Mouse (Mus musculus) kidney, embryonic 15.5 days (tissue): ENCODE data around the gene Cox5b. TPM values are rescaled to one million over a fixed set of nuclear protein-coding genes. Genes with fewer than 3 reads are reported as not detected.

Experiments used
- ATAC-seq: fragments of 200-750 bp; cut with Nextera tagmentation; replicated peaks from 2 replicates; pipeline ENCODE4 v1.8.0; 2017; ENCODE audit warnings: moderate TSS enrichment; ENCODE audit not compliant: low FRiP score
- H3K27ac ChIP-seq: fragments of 300-500 bp; sonication (generic); 2 replicates; pipeline ENCODE4 v1.5.1; 2015; ENCODE audit warnings: mild to moderate bottlenecking, inconsistent platforms
- H3K27me3 ChIP-seq: fragments of 300-500 bp; sonication (generic); 2 replicates; pipeline ENCODE4 v1.6.1; 2015; ENCODE audit warnings: inconsistent platforms
- H3K36me3 ChIP-seq: fragments of 300-500 bp; sonication (generic); 2 replicates; pipeline ENCODE4 v1.6.1; 2015; ENCODE audit warnings: inconsistent platforms
- H3K4me1 ChIP-seq: fragments of 300-500 bp; sonication (generic); 2 replicates; pipeline ENCODE4 v1.6.1; 2015; ENCODE audit warnings: inconsistent platforms
- H3K4me2 ChIP-seq: fragments of 300-500 bp; sonication (generic); 2 replicates; pipeline ENCODE4 v1.6.1; 2015; ENCODE audit warnings: moderate library complexity, mild to moderate bottlenecking, inconsistent platforms
- H3K4me3 ChIP-seq: fragments of 300-500 bp; sonication (generic); replicated peaks from 2 replicates; pipeline ENCODE4 v1.5.1; 2015; ENCODE audit warnings: mild to moderate bottlenecking, inconsistent platforms
- H3K9ac ChIP-seq: fragments of 300-500 bp; sonication (generic); 2 replicates; pipeline ENCODE4 v1.6.1; 2015; ENCODE audit warnings: mild to moderate bottlenecking, inconsistent platforms
- H3K9me3 ChIP-seq: fragments of 300-500 bp; sonication (generic); replicated peaks from 2 replicates; pipeline ENCODE4 v1.6.1; 2016; ENCODE audit warnings: inconsistent platforms
- WGBS: fragments of 180-500 bp; shearing (Covaris S2); methylation state at CpG from one replicate; pipeline ENCODE4 v1.1.7; 2015; ENCODE audit warnings: mixed read lengths; 5-methylcytosine and 5-hydroxymethylcytosine counted together
- microRNA-seq: library from miRNA; unstranded; fragments of <30 nt; microRNA quantifications from one replicate; pipeline ENCODE4, GENCODE M21; 2016
- polyA plus RNA-seq: library from polyadenylated mRNA; unstranded; fragments of >200 nt; fragmentation: Nextera tagmentation; extraction: Ambion mirVana; gene quantifications from 2 replicates; pipeline ENCODE4 v1.2.1, GENCODE M21; 2015

Cox5b gene
- polyA plus RNA-seq, 1 experiment from 2014 or later: 702 TPM

GRCm38 (mm10) chr1:36737300-36737699 is 46.1 kb downstream of the Cox5b start:
- Histone ChIP-seq H3K9ac (no peak overlapping the region), H3K4me3 (no peak overlapping the region), H3K4me2 (no peak overlapping the region), H3K27ac (no peak overlapping the region), H3K27me3 (peaks cover 8% of the 10 kb centered on the region; the same call in 1 of the 2 replicates), H3K9me3 (no peaks in the 10 kb centered on the region), H3K4me1 (no peaks in the 10 kb centered on the region), H3K36me3 (no peaks in the 10 kb centered on the region)
- no peak for ATAC-seq
- WGBS: 12% methylated on average over 4 of the region's 4 CpGs

- Histone ChIP-seq H3K4me3 (no peak overlapping the region), H3K27me3 (peaks cover 21% of the 10 kb centered on the region), H3K4me1 (peaks cover 4% of the 10 kb centered on the region), H3K27ac (no peak overlapping the region), H3K9me3 (no peaks in the 10 kb centered on the region), H3K9ac (no peak overlapping the region), H3K36me3 (no peaks in the 10 kb centered on the region), H3K4me2 (no peak overlapping the region)
- WGBS: 81% methylated on average over 5 of the region's 5 CpGs
- no peak for ATAC-seq
Measured at GRCm38 (mm10) chr1:36739231-36739630, 48.0 kb downstream of the Cox5b start.

GRCm38 (mm10) chr1:36743046-36743445 is 51.8 kb downstream of the Cox5b start:
- Histone ChIP-seq H3K4me3 (no peak overlapping the region), H3K36me3 (no peaks in the 10 kb centered on the region), H3K4me2 (no peak overlapping the region), H3K27ac (no peak overlapping the region), H3K27me3 (peaks cover 23% of the 10 kb centered on the region), H3K9me3 (no peaks in the 10 kb centered on the region), H3K4me1 (peaks cover 8% of the 10 kb centered on the region), H3K9ac (no peak overlapping the region)
- no peak for ATAC-seq
- WGBS: 77% methylated on average over 9 of the region's 9 CpGs

Small RNAs within 50 kb of the gene (microRNA-seq; reads per million reads assigned to microRNA genes)
- not detected for gene Gm24133

Other genes with a start within 250 kb of the Cox5b start
- gene Lman2l, start 246.2 kb upstream of the Cox5b start, polyA plus RNA-seq: 55.7 and 57.7 TPM in 2 replicates
- gene Cnnm4, start 219.8 kb upstream of the Cox5b start, polyA plus RNA-seq: 12.3 and 12.4 TPM in 2 replicates
- gene Cnnm3, start 179.6 kb upstream of the Cox5b start, polyA plus RNA-seq: 3.7 and 4.0 TPM in 2 replicates
- gene Ankrd23, start 154.6 kb upstream of the Cox5b start, polyA plus RNA-seq: 21.8 and 22.1 TPM in 2 replicates
- 0.32 and 0.75 TPM in 2 replicates for gene Gm42417, start 152.0 kb upstream of the Cox5b start, polyA plus RNA-seq
- 26.2 and 26.3 TPM in 2 replicates for gene Ankrd39, start 144.0 kb upstream of the Cox5b start, polyA plus RNA-seq
- gene Sema4c, start 133.1 kb upstream of the Cox5b start, polyA plus RNA-seq: 19.3 and 23.3 TPM in 2 replicates
- 0.67 and 1.3 TPM in 2 replicates for gene Fam178b, start 8.3 kb upstream of the Cox5b start, polyA plus RNA-seq
- not detected in 2 replicates for gene 4933424G06Rik, start 18.7 kb downstream of the Cox5b start, polyA plus RNA-seq
- 102 and 112 TPM in 2 replicates for gene Actr1b, start 23.0 kb downstream of the Cox5b start, polyA plus RNA-seq
- 0.23 and 0.44 TPM in 2 replicates for gene Zap70, start 70.3 kb downstream of the Cox5b start, polyA plus RNA-seq